In genomic region chr4:152010091-152010706, GRCm38 (mm10) we compare ENCODE assay signal across 8 mouse cellular contexts. TPM values are rescaled to one million over a fixed set of nuclear protein-coding genes. Genes with fewer than 3 reads are reported as not detected.
DNase-seq lines count a peak whose midpoint lies in the region; ATAC-seq and TF ChIP-seq lines count a peak whose summit lies in the region.

No protein-coding gene starts in this region.

- no peak for TF ChIP-seq CTCF in thymus, adult 2 months (IDR thresholded peaks at IDR 0.05; ENCODE audit: borderline replicate concordance, control insufficient read depth, extremely low read depth, insufficient read depth, low read length, poor library complexity)
- TF ChIP-seq CTCF in heart, adult 2 months (IDR thresholded peaks at IDR 0.05) = no peak
- no peak for TF ChIP-seq CTCF in kidney, adult 2 months (conservative IDR thresholded peaks at IDR 0.05; ENCODE audit: insufficient read depth, insufficient read length, low read depth, low read length)

- peak overlapping the region; percentile 100 for H3K4me2 ChIP-seq in stomach, embryonic 14.5 days (replicated peaks; ENCODE audit: low read depth, low read length)

- no peak; the same call in 1 of the 2 replicates for TF ChIP-seq EP300 in heart, adult 2 months (IDR thresholded peaks at IDR 0.05; ENCODE audit: insufficient read depth, low read depth, low read length)

- H3K9ac ChIP-seq in heart, adult 2 months (ENCODE audit: low read depth, low read length) = peak overlapping the region; percentile 90
- peak overlapping the region; percentile 62 for H3K9ac ChIP-seq in stomach, embryonic 14.5 days (replicated peaks; ENCODE audit: low read depth, low read length)

- H3K79me2 ChIP-seq in heart, adult 2 months (replicated peaks; ENCODE audit: control insufficient read depth, insufficient read depth, low read length) = peaks cover 3% of the 10 kb centered on the region; the same call in 1 of the 2 replicates

- peak overlapping the region; percentile 93 for H3K4me3 ChIP-seq in thymus, adult 2 months (ENCODE audit: control insufficient read depth, insufficient read depth, low read length)
- H3K4me3 ChIP-seq in heart, adult 2 months = peak overlapping the region; percentile 88
- peak overlapping the region; percentile 76 for H3K4me3 ChIP-seq in kidney, adult 2 months (ENCODE audit: insufficient read depth, low read depth, low read length)
- H3K4me3 ChIP-seq in stomach, embryonic 14.5 days (ENCODE audit: low read depth, low read length) = peak overlapping the region; percentile 68

- peaks cover 27% of the 10 kb centered on the region for H3K4me1 ChIP-seq in thymus, adult 2 months (replicated peaks; ENCODE audit: control insufficient read depth, insufficient read depth, low read length)
- H3K4me1 ChIP-seq in heart, adult 2 months (ENCODE audit: control insufficient read depth, insufficient read depth, low read length) = peaks cover 17% of the 10 kb centered on the region
- H3K4me1 ChIP-seq in kidney, adult 2 months (ENCODE audit: control insufficient read depth, insufficient read depth, low read length) = peaks cover 20% of the 10 kb centered on the region
- H3K4me1 ChIP-seq in stomach, embryonic 14.5 days (ENCODE audit: control insufficient read depth, insufficient read depth, low read length) = peaks cover 34% of the 10 kb centered on the region

- no peaks in the 10 kb centered on the region for H3K27me3 ChIP-seq in thymus, adult 2 months (ENCODE audit: control insufficient read depth, insufficient read depth, low read length)
- H3K27me3 ChIP-seq in heart, adult 2 months (ENCODE audit: control insufficient read depth, insufficient read depth, low read length) = no peaks in the 10 kb centered on the region
- H3K27me3 ChIP-seq in kidney, adult 2 months (replicated peaks; ENCODE audit: control insufficient read depth, insufficient read depth, low read length) = no peaks in the 10 kb centered on the region
- no peaks in the 10 kb centered on the region for H3K27me3 ChIP-seq in stomach, embryonic 14.5 days (ENCODE audit: control insufficient read depth, insufficient read depth, low read length)

- ATAC-seq in stomach, embryonic 14.5 days (ENCODE audit: insufficient number of reproducible peaks, insufficient read depth, low FRiP score, low read depth) = peak; percentile 9; the same call in 1 of the 2 replicates

- peaks cover 8% of the 10 kb centered on the region; the same call in 1 of the 2 replicates for H3K36me3 ChIP-seq in thymus, adult 2 months (ENCODE audit: control insufficient read depth, insufficient read depth, low read length)
- peaks cover 4% of the 10 kb centered on the region for H3K36me3 ChIP-seq in heart, adult 2 months (ENCODE audit: control insufficient read depth, insufficient read depth, low read length)
- H3K36me3 ChIP-seq in kidney, adult 2 months (ENCODE audit: control insufficient read depth, insufficient read depth, low read length) = no peaks in the 10 kb centered on the region
- peaks cover 13% of the 10 kb centered on the region; the same call in 1 of the 2 replicates for H3K36me3 ChIP-seq in stomach, embryonic 14.5 days (ENCODE audit: control insufficient read depth, insufficient read depth, low read length)

- 6% methylated on average over 10 of the region's 10 CpGs for WGBS in thymus, adult 2 months
- WGBS in heart, adult 2 months = 2% methylated on average over 10 of the region's 10 CpGs
- 6% methylated on average over 10 of the region's 10 CpGs for WGBS in kidney, adult 2 months
- WGBS in stomach, embryonic 14.5 days = 3% methylated on average over 10 of the region's 10 CpGs

- H3K27ac ChIP-seq in thymus, adult 2 months (ENCODE audit: control insufficient read depth, insufficient read depth, low read length) = no peak overlapping the region
- peak overlapping the region; percentile 98 for H3K27ac ChIP-seq in heart, adult 2 months
- H3K27ac ChIP-seq in kidney, adult 2 months (ENCODE audit: insufficient read depth, low read depth, low read length) = peak overlapping the region; percentile 84
- H3K27ac ChIP-seq in stomach, embryonic 14.5 days (ENCODE audit: low read length) = peak overlapping the region; percentile 48; the same call in 1 of the 2 replicates

- DNase-seq in thymus, adult 2 months = no peak
- no peak for DNase-seq in thymus, adult 18-20 months
- DNase-seq in c-Kit-positive CD71-positive TER-119-negative erythroid progenitor cells, embryonic 14.5 days (ENCODE audit: low read depth) = peak; percentile 71
- DNase-seq in heart, adult 2 months = peak; percentile 62 to 71
- DNase-seq in kidney, adult 2 months = peak; percentile 77
- peak; percentile 63 for DNase-seq in lung, postnatal 10 days
- no peak for DNase-seq in layer of hippocampus, adult 11-12 months (ENCODE audit: low spot score)

- no peaks in the 10 kb centered on the region for H3K9me3 ChIP-seq in stomach, embryonic 14.5 days (ENCODE audit: control insufficient read depth, low read depth, low read length)

- intact Hi-C loops in heart, adult 2 months (cut with DNase I) = loop anchor here (1.0 kb wide), 1 partner anchor 16 kb away; no protein-coding TSS in a partner anchor

- no peak for TF ChIP-seq POLR2A in thymus, adult 2 months (IDR thresholded peaks at IDR 0.05; ENCODE audit: control insufficient read depth, extremely low read depth, insufficient read depth, low read length, poor library complexity)
- TF ChIP-seq POLR2A in heart, adult 2 months (IDR thresholded peaks at IDR 0.05; ENCODE audit: insufficient read depth, low read depth, low read length) = peak; percentile 32; the same call in 1 of the 2 replicates
- TF ChIP-seq POLR2A in kidney, adult 2 months (IDR thresholded peaks at IDR 0.05; ENCODE audit: low read depth, low read length) = no peak

RNA-seq across cellular contexts. Expression of gene Klhl21, which starts 1.6 kb away (rescaled TPM):
- polyA plus RNA-seq in thymus, adult 2 months (2012; rRNA removed) = 33.8 and 41.5 TPM in 2 replicates
- 10 to 100 TPM; 69.9 to 93.5 TPM for total RNA-seq in heart, adult 2 months (2021)
- 50.4 and 56.2 TPM in 2 replicates for polyA plus RNA-seq in heart, adult 2 months (2012; rRNA removed)
- 23.0 and 26.7 TPM in 2 replicates for polyA plus RNA-seq in kidney, adult 2 months (2012; rRNA removed)
- polyA plus RNA-seq in stomach, embryonic 14.5 days (2014; fragmentation: Nextera tagmentation; extraction: Ambion mirVana) = 5.8 and 7.3 TPM in 2 replicates

RNA-seq across cellular contexts. Expression of gene Phf13, which starts 14.1 kb away (rescaled TPM):
- 9.6 and 11.4 TPM in 2 replicates for polyA plus RNA-seq in thymus, adult 2 months (2012; rRNA removed)
- total RNA-seq in heart, adult 2 months (2021) = 1 to 10 TPM; 4.5 to 4.8 TPM
- 3.0 and 3.7 TPM in 2 replicates for polyA plus RNA-seq in heart, adult 2 months (2012; rRNA removed)
- polyA plus RNA-seq in kidney, adult 2 months (2012; rRNA removed) = 4.9 and 5.5 TPM in 2 replicates
- polyA plus RNA-seq in stomach, embryonic 14.5 days (2014; fragmentation: Nextera tagmentation; extraction: Ambion mirVana) = 22.7 and 22.8 TPM in 2 replicates

RNA-seq across cellular contexts. Expression of gene Zbtb48, which starts 17.3 kb away (rescaled TPM):
- polyA plus RNA-seq in thymus, adult 2 months (2012; rRNA removed) = 27.4 and 31.2 TPM in 2 replicates
- 1 to 10 TPM; 4.3 to 5.6 TPM for total RNA-seq in heart, adult 2 months (2021)
- polyA plus RNA-seq in heart, adult 2 months (2012; rRNA removed) = 5.0 and 8.8 TPM in 2 replicates
- polyA plus RNA-seq in kidney, adult 2 months (2012; rRNA removed) = 11.0 and 13.8 TPM in 2 replicates
- polyA plus RNA-seq in stomach, embryonic 14.5 days (2014; fragmentation: Nextera tagmentation; extraction: Ambion mirVana) = 18.0 and 21.8 TPM in 2 replicates

RNA-seq across cellular contexts. Expression of gene Thap3, which starts 21.4 kb away (rescaled TPM):
- polyA plus RNA-seq in thymus, adult 2 months (2012; rRNA removed) = 71.0 and 72.0 TPM in 2 replicates
- total RNA-seq in heart, adult 2 months (2021) = 10 to 100 TPM; 12.0 to 13.5 TPM
- 20.8 and 27.6 TPM in 2 replicates for polyA plus RNA-seq in heart, adult 2 months (2012; rRNA removed)
- polyA plus RNA-seq in kidney, adult 2 months (2012; rRNA removed) = 30.6 and 33.7 TPM in 2 replicates
- polyA plus RNA-seq in stomach, embryonic 14.5 days (2014; fragmentation: Nextera tagmentation; extraction: Ambion mirVana) = 35.6 and 38.2 TPM in 2 replicates

RNA-seq across cellular contexts. Expression of gene Tas1r1, which starts 28.2 kb away (rescaled TPM):
- 0.34 and 0.40 TPM in 2 replicates for polyA plus RNA-seq in thymus, adult 2 months (2012; rRNA removed)
- total RNA-seq in heart, adult 2 months (2021) = under 1 TPM; 0.08 to 0.11 TPM
- polyA plus RNA-seq in heart, adult 2 months (2012; rRNA removed) = 0.08 TPM in 1 of 2 replicates, not detected in the other
- 0.12 and 0.22 TPM in 2 replicates for polyA plus RNA-seq in kidney, adult 2 months (2012; rRNA removed)
- 0.30 and 0.34 TPM in 2 replicates for polyA plus RNA-seq in stomach, embryonic 14.5 days (2014; fragmentation: Nextera tagmentation; extraction: Ambion mirVana)

Comparison
In these comparisons a context has a peak if more than half of its experiments do, and no peak if none do; other contexts are left out.
1. DNase-seq: peak in c-Kit-positive CD71-positive TER-119-negative erythroid progenitor cells, embryonic 14.5 days (single experiment), heart, adult 2 months (2 of 2), kidney, adult 2 months (single experiment) and lung, postnatal 10 days (single experiment); none in thymus, adult 2 months (single experiment), thymus, adult 18-20 months (0 of 2) and layer of hippocampus, adult 11-12 months (single experiment).
2. Peak in every context shown above with its lines, with median percentiles within 50 percentile points of each other: H3K4me3 ChIP-seq.